Mouse (Mus musculus): Measurements from ENCODE around the gene Gm3448. TPM values are rescaled to one million over a fixed set of nuclear protein-coding genes. Genes with fewer than 3 reads are reported as not detected.
A peak's percentile ranks its signal among the peaks of the same experiment; 100 is the strongest.

The Gm3448 gene
- total and polyA plus RNA-seq, 3 experiments: 2.0 to 4.2 (median 3.8) TPM

DNA sequence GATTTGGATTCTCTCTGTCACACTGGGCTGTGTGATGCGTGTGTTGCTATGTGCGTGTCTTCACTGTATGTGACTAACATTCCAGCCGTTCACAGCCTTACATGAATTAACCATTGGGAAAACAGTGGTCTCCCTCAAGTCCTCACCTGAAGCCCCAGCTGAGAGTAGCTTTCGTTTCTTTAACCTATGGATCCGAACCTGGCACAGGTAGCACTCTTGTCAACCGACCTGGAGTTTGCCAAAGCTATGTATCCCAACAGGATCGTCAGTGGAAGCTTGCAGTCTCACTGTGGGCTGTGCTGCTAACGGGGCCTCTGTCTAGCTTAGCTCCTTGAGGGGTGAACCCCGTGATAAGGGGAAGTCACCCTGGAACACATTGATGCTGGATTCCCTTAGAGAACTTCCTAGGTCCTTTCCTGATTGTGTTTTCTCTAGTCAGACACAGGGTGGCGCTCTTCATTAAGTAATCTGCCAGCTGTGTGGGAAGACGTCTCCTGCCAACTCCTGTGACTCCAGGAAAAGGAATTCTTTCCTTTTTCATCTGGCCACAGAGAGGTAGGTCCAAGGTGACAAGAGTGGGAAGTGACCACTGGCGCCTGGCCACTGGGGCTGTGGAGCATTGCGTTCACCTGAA is 24.2 kb upstream of the Gm3448 start:
- DNase-seq (ENCODE audit: extremely low read depth): peak; percentile 33

GRCm38 (mm10) chr17:15060356-15060755 is 19.0 kb upstream of the Gm3448 start:
- H3K4me3 ChIP-seq (replicated peaks in 1 of 3; ENCODE audit: low read depth in 2 of 3, low read length in 2 of 3, poor library complexity in 1 of 3): no peak overlapping the region
- no peak for DNase-seq (ENCODE audit: extremely low read depth)
- no peaks in the 10 kb centered on the region for H3K79me2 ChIP-seq (replicated peaks; ENCODE audit: control insufficient read depth, extremely low read depth, insufficient read depth, poor library complexity, severe bottlenecking)
- H3K27ac ChIP-seq (ENCODE audit: insufficient read depth, low read depth): no peak overlapping the region
- no peaks in the 10 kb centered on the region for H3K27me3 ChIP-seq (replicated peaks)
- no peaks in the 10 kb centered on the region for H3K4me1 ChIP-seq (ENCODE audit: control insufficient read depth in 1 of 2, insufficient read depth in 2 of 2)
- in situ Hi-C loops (cut with MboI; ENCODE audit: low pct_ligation_motif_present, low pct_unique_long_range_greater_than_20kb, low sequenced_read_pairs): no loop called here
- H3K9ac ChIP-seq (ENCODE audit: insufficient read depth, low read depth): no peak overlapping the region
- H3K4me2 ChIP-seq (ENCODE audit: insufficient read depth, low read depth, poor library complexity, severe bottlenecking): no peak overlapping the region
- no peaks in the 10 kb centered on the region for H3K9me3 ChIP-seq (replicated peaks; ENCODE audit: low read length)
- TF ChIP-seq BHLHE40 (IDR thresholded peaks at IDR 0.05; ENCODE audit: low read depth, low read length) (no peak), ZKSCAN1 (IDR thresholded peaks at IDR 0.05; ENCODE audit: borderline replicate concordance, low read depth, low read length) (no peak), ETS1 (conservative IDR thresholded peaks at IDR 0.05; ENCODE audit: low read depth, low read length) (no peak), CHD1 (IDR thresholded peaks at IDR 0.05; ENCODE audit: low read depth, low read length) (no peak), HCFC1 (IDR thresholded peaks at IDR 0.05; ENCODE audit: low read depth, low read length) (no peak), EP300 (IDR thresholded peaks at IDR 0.05; ENCODE audit: low read length) (no peak), SMC3 (IDR thresholded peaks at IDR 0.05; ENCODE audit: low read depth, low read length) (no peak), RCOR1 (conservative IDR thresholded peaks at IDR 0.05; ENCODE audit: low read depth, low read length) (no peak)
- dilution Hi-C loops (cut with MboI; ENCODE audit: extremely low pct_ligation_motif_present, extremely low pct_unique_long_range_greater_than_20kb, low sequenced_read_pairs): no loop called here
- H3K36me3 ChIP-seq (replicated peaks in 1 of 2; ENCODE audit: control insufficient read depth in 1 of 2, insufficient read depth in 1 of 2, low read length in 1 of 2): peaks cover 80 to 97% of the 10 kb centered on the region in 2 experiments

More for the DNA sequence above, 24.2 kb upstream of the Gm3448 start:
- Histone ChIP-seq H3K9ac (ENCODE audit: insufficient read depth, low read depth) (no peak overlapping the region), H3K36me3 (replicated peaks in 1 of 2; ENCODE audit: control insufficient read depth in 1 of 2, insufficient read depth in 1 of 2, low read length in 1 of 2) (peaks cover 41 to 74% of the 10 kb centered on the region in 2 experiments), H3K9me3 (replicated peaks; ENCODE audit: low read length) (no peaks in the 10 kb centered on the region), H3K27ac (ENCODE audit: insufficient read depth, low read depth) (no peak overlapping the region), H3K4me1 (ENCODE audit: control insufficient read depth in 1 of 2, insufficient read depth in 2 of 2) (no peaks in the 10 kb centered on the region), H3K4me2 (ENCODE audit: insufficient read depth, low read depth, poor library complexity, severe bottlenecking) (no peak overlapping the region), H3K27me3 (replicated peaks) (no peaks in the 10 kb centered on the region), H3K4me3 (replicated peaks in 1 of 3; ENCODE audit: low read depth in 2 of 3, low read length in 2 of 3, poor library complexity in 1 of 3) (no peak overlapping the region), H3K79me2 (replicated peaks; ENCODE audit: control insufficient read depth, extremely low read depth, insufficient read depth, poor library complexity, severe bottlenecking) (no peaks in the 10 kb centered on the region)
- dilution Hi-C loops (cut with MboI; ENCODE audit: extremely low pct_ligation_motif_present, extremely low pct_unique_long_range_greater_than_20kb, low sequenced_read_pairs) (no loop called here), in situ Hi-C loops (cut with MboI; ENCODE audit: low pct_ligation_motif_present, low pct_unique_long_range_greater_than_20kb, low sequenced_read_pairs) (no loop called here)
- no peak for TF ChIP-seq JUND (conservative IDR thresholded peaks at IDR 0.05; ENCODE audit: low read depth, low read length)
- no peak for TF ChIP-seq TBP (conservative IDR thresholded peaks at IDR 0.05; ENCODE audit: low read depth, low read length)
- no peak for TF ChIP-seq NELFE (IDR thresholded peaks at IDR 0.05; ENCODE audit: low read depth, low read length)
- TF ChIP-seq MEF2A (IDR thresholded peaks at IDR 0.05; ENCODE audit: borderline replicate concordance, low read depth, low read length): no peak
- TF ChIP-seq POLR2AphosphoS2 (IDR thresholded peaks at IDR 0.05; ENCODE audit: low read depth, low read length): no peak
- no peak for TF ChIP-seq ETS1 (conservative IDR thresholded peaks at IDR 0.05; ENCODE audit: low read depth, low read length)
- no peak for TF ChIP-seq MYC (IDR thresholded peaks at IDR 0.05; ENCODE audit: low read depth, low read length)
- no peak for TF ChIP-seq KAT2A (IDR thresholded peaks at IDR 0.05; ENCODE audit: insufficient replicate concordance, low read length)
- TF ChIP-seq CHD2 (IDR thresholded peaks at IDR 0.05; ENCODE audit: low read length): no peak
- peak; percentile 62 for TF ChIP-seq SMC3 (IDR thresholded peaks at IDR 0.05; ENCODE audit: low read depth, low read length)
- TF ChIP-seq MAFK (IDR thresholded peaks at IDR 0.05; ENCODE audit: insufficient replicate concordance, low read length): no peak
- peak; percentile 51 to 72 for TF ChIP-seq CTCF (conservative IDR thresholded peaks at IDR 0.05 in 1 of 2, IDR thresholded peaks at IDR 0.05 in 1 of 2; ENCODE audit: low read depth in 2 of 2, low read length in 2 of 2)
- no peak for TF ChIP-seq UBTF (IDR thresholded peaks at IDR 0.05; ENCODE audit: low read depth, low read length)
- no peak for TF ChIP-seq MAX (IDR thresholded peaks at IDR 0.05; ENCODE audit: low read length)
- TF ChIP-seq RAD21 (IDR thresholded peaks at IDR 0.05; ENCODE audit: low read depth, low read length): peak; percentile 81
- TF ChIP-seq IRF4 (IDR thresholded peaks at IDR 0.05; ENCODE audit: low read depth, low read length): no peak
